Mouse (Mus musculus): ENCODE measurements around the gene Mbtps1.

The Mbtps1 gene

DNA sequence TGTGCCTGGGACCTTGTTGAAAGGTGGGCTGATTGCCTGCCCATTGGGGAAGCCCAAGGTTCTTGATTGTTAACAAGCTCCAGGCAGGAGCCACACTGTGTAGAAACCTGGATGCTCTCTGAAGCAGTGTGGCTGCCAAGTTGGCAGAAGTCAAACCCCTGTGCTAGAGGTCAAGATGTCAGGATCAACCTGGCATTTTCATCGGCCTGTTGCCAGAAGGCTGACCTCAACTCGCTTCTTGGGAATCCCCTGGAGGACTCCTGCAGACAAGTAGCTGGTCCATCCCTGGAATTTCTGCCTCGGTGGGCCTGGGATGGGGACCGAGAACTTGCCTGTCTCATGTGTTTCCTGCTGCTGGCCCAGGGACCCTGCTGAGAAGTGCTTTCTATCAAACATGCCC, 56.4 kb downstream of the Mbtps1 start:
- DNase-seq (ENCODE audit: low spot score): no peak

DNA sequence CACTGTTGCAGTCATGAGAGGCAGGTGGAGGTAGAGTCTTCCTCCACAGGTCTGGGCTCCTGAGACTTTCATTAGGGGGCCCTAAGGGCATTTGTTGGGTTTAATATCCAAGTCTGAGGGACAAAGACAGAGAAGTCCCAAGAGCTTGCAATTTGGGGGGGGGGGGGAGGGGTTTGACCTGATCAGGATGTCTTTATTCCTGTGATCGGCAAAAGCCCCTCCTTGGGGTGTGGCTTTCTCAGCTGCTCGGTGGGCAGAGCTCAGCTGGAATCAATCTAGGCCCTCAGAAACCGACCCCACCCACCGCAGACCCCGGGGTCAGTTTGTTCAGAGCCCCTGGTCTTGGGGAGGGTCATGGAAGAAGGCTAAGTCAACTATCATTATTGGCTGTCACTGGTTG, 56.9 kb downstream of the Mbtps1 start, which contains the start of gene Slc38a8:
Gene Slc38a8, minus strand, starts transcription at position 101 of the 400 bp plus-strand sequence.
- no peak for DNase-seq (ENCODE audit: low spot score)

DNA sequence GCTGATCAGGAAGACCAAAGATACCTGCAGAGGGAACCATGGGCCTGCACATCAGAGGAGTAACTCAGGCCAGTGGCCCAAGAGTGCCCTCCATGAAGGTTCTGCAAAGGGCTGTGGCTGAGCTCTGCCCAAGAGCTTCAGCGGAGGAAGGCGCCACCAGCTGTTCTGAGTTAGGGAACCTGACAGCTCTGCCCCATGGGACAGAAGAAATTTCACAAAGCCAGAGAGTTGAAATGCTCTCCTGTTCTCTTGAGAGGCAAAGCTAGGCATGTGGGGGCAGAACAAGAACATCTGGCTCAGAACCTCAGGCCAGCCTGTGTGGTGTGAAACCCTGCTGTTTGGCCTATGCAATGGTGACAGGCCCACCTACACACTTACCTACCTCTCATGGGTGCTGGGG, 58.7 kb downstream of the Mbtps1 start:
- no peak for DNase-seq (ENCODE audit: low spot score)

DNA sequence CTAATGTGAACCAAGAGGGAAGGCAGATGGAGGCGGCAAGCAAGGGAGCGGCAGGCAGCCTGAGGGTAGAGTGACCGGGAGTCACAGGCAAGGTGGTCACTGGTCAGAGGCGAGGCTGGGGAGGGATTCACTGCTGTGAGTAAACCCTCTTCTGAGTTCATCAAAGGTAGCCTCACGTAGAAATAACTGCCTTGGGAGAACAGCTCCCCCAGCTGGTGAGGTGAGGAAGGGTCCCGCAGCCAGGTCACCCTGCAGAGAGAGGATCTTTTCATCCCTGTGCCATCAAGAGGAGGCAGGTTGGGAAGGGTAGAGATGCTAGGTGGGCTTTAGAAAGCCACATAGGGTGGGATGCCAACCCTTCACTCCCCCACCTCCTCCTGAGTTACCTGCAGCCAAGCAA, 61.7 kb downstream of the Mbtps1 start:
- peak; percentile 58 for DNase-seq (ENCODE audit: low spot score)

DNA sequence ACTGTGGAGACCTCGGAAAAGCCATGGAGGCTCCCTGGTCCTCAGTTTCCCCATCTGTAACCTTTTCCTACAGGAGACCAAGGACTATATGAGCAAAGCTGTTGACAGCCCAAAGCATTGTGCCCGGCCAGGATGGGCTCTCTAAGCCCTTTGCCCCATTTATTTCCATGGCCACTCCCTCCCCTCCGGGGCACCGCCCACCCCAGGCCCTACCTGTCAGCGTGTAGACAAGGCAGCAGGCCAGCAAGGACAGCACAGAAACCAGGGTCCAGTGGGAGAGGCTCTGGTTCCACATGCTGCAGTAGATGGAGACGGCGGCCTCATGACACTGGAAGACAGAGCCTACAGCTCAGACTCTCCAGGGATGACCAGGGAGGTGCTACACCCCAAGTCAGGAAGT, 71.4 kb downstream of the Mbtps1 start:
- no peak for DNase-seq (ENCODE audit: low spot score)

DNA sequence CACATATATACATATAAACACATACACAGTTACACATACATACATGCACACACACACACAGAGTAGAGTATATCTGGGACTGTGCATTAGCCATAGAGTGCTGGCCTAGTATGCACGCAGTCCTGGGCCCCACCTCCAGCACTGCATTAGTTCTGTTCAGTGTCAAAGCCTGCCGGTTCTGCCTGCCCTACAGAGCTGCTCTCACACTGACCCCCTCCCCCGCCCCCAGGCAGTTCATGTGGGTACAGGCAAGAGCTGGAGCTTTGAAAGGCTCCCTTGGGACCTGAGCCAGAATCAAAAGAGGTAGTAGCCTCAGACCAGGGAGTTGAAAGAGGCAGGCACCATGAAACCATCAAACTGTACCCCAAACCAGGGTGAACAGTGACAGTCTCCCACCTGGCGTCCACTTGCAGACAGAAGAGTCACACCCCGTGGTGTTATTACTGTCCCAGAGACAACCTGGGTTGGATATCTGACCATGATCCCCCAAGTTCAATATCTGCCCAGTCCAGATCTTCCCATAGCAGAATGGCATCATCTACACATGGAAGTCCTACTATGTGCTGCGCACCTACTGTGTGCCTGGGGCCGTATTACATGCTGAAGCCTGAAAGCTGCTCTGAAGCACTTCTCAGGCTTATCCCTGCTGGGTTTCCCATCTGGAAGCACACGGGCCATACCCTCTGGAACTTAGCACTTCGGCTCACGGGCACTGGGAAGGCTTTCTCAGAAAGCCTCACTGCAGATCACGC, 74.2 kb downstream of the Mbtps1 start:
- no peak for DNase-seq (ENCODE audit: low spot score)

DNA sequence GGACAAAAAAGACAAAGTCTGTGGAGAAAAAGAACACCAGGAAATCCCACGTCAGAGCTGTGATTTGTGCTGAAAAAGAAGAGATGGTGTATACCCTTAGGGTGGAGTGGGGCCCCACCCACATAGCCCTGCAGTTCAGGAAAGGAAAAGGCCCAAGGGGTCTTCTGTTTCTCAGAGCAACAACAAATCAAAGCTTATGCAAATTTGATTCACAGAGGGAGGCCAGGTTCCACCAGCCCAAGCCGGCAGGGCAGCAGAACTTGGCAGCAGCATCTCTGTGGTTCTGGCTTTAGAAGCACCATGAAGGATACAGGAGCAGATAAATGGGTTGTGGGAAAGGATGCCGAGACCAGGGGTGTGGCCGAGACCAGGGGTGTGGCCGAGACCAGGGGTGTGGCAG, 79.9 kb downstream of the Mbtps1 start:
- DNase-seq (ENCODE audit: low spot score): no peak

DNA sequence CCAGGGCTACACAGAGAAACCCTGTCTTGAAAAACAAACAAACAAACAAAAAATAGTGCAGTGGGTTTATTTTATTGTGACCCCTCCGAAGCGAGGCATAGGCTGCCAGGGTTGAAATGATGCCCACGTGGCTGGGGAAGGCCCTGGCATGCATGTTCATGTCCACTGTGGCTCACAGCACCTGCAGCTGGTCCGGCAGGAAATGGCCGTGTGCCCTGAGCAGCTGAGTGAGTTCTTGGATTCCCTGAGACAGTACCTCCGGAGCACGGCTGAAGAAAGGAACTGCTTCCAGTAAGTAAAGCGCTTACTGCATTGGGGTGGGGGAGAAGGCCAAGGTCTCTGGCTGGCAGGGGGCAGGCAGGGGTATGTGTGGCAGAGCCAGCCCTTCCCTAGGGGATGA, 90.4 kb downstream of the Mbtps1 start:
- no peak for DNase-seq (ENCODE audit: low spot score)

DNA sequence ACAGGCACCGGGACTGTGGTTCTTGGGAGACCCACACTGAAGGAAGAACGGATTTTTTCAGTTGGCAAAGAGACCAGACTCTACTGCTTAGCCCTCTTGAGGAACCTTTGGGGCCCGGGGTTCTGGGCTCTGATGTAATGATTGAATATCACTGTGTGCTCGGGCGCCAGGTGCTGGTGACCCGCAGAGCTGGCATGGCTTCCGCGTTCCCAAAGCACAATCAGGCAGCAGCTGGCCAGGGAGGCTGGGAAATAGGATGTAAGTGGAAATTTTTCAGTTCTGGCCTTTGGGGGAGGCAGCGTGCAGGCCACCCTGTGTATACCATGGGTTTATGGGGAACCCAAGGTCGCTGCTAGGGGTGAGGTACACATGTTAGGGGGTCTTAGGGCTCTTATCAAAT, 91.7 kb downstream of the Mbtps1 start:
- DNase-seq (ENCODE audit: low spot score): no peak

DNA sequence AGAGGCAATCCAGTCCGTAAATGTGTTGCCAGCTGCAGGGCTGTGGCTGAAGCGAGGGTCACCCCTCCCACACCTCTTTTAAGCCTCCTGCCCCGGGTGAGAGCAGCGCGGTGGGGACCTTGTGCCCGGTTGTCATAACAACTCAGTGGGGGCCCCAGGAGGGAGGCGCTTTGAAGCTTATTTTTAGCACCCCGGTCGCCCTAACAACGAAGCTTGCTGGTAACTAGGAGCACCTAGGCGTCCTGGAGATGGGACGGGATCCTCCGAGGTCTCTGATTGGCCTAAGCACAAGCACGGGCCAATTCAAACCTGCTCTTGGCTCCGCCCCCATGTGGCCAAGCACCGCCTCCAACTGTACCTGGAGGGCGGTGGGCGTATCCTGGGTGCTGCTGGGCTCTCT, 92.4 kb downstream of the Mbtps1 start:
- DNase-seq (ENCODE audit: low spot score): no peak

DNA sequence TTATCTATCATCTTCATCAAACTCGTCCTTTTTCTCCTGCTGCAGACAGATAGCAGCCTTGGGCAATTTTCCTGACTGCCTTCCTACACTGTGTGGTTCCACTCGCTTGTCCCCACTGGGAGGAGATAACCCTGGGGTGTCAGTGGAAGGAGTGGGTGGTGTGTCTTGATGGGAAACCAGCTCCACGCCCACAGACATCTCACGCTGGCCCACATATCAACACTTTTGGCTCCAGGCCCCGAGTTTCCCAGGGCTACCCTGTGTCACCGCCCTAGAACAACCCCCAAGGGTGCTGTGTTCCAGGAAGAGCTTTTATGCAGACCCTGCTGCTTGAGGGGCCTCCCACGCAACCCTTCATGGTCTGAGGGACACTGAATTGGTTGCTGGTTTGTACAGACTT, 94.8 kb downstream of the Mbtps1 start:
- no peak for DNase-seq (ENCODE audit: low spot score)

DNA sequence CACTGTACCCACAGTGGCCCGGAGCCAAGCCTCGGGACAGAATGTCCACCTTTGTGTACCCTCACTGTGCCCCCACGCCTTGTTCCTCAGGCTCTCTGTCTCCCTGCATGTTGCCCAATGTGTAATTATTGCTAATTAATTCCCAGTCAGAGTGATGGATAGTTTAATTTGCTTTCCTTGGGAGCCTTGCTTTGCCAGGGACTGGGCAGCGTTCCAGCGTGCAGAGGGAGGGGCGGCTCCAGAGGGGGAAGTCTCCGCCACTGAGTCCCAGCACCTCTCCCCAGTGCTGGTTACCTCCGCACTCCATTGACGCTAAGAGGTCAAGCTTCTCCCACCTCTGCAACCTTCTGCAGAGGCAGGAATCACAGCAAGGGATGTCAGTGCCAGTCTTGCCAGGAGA, 97.2 kb downstream of the Mbtps1 start:
- DNase-seq (ENCODE audit: low spot score): no peak

DNA sequence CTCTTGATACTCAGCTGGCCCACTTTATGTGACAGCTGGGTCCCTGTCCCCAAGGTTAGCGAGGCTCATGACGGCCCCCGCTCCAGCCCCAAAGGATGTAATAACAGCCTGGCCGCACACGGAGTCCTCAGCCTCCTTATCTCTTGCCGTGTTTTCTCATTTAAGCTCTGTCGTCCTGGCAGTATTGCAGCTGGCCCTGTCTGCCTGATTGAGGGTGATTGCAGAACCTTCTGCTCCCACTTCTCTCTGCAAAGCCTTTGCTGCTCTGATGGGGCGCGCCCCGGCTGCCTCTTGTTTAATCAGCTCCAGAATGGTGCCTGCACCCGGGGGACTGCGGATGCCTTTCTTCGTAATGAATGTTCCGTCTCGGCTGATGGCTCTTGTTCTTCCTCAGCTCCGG, 98.8 kb downstream of the Mbtps1 start:
- DNase-seq (ENCODE audit: low spot score): no peak

All from T-cell, adult 2 months (primary cell).